Mouse (Mus musculus) urinary bladder, postnatal 14 days (tissue): Measurements from ENCODE around the gene Hspbp1.

Experiments
- DNase-seq: peaks from one replicate; pipeline ENCODE4 v3.0.0; 2021; ENCODE audit warnings: low spot score

The Hspbp1 gene

GRCm38 (mm10) chr7:4666871-4667270 is 18.0 kb downstream of the Hspbp1 start:
- DNase-seq: no peak

- DNase-seq: no peak
These were observed 21.1 kb downstream of the Hspbp1 start for GRCm38 (mm10) chr7:4663742-4664141.

- no peak for DNase-seq
These were observed 21.7 kb downstream of the Hspbp1 start for GRCm38 (mm10) chr7:4663179-4663578.

- no peak for DNase-seq
These were observed 24.9 kb downstream of the Hspbp1 start for GRCm38 (mm10) chr7:4659911-4660443.

GRCm38 (mm10) chr7:4658912-4659551 is 25.8 kb downstream of the Hspbp1 start, which contains the start of gene Ppp6r1:
TSS of gene Ppp6r1 (minus strand) at chr7:4659019.
- DNase-seq: peak; percentile 97

GRCm38 (mm10) chr7:4658128-4658907 is 26.6 kb downstream of the Hspbp1 start:
- no peak for DNase-seq

- DNase-seq: no peak
These were observed 27.2 kb downstream of the Hspbp1 start for GRCm38 (mm10) chr7:4657521-4658127.

GRCm38 (mm10) chr7:4656818-4657217 is 28.1 kb downstream of the Hspbp1 start:
- DNase-seq: no peak

- DNase-seq: no peak
These were observed 29.0 kb downstream of the Hspbp1 start for GRCm38 (mm10) chr7:4655916-4656315.

- no peak for DNase-seq
These were observed 29.5 kb downstream of the Hspbp1 start for GRCm38 (mm10) chr7:4655393-4655792.

GRCm38 (mm10) chr7:4654221-4654620 is 30.6 kb downstream of the Hspbp1 start:
- no peak for DNase-seq

GRCm38 (mm10) chr7:4653780-4654179 is 31.1 kb downstream of the Hspbp1 start:
- DNase-seq: no peak

GRCm38 (mm10) chr7:4653351-4653750 is 31.5 kb downstream of the Hspbp1 start:
- no peak for DNase-seq

- no peak for DNase-seq
These were observed 32.1 kb downstream of the Hspbp1 start for GRCm38 (mm10) chr7:4652726-4653125.

- no peak for DNase-seq
These were observed 33.3 kb downstream of the Hspbp1 start for GRCm38 (mm10) chr7:4651581-4651980.

GRCm38 (mm10) chr7:4647992-4648391 is 36.9 kb downstream of the Hspbp1 start:
- DNase-seq: no peak

GRCm38 (mm10) chr7:4647291-4647690 is 37.6 kb downstream of the Hspbp1 start:
- DNase-seq: no peak

GRCm38 (mm10) chr7:4646806-4647205 is 38.1 kb downstream of the Hspbp1 start:
- DNase-seq: no peak

GRCm38 (mm10) chr7:4643225-4643624 is 41.6 kb downstream of the Hspbp1 start:
- no peak for DNase-seq

- DNase-seq: no peak
These were observed 42.9 kb downstream of the Hspbp1 start for GRCm38 (mm10) chr7:4641956-4642355.

- DNase-seq: no peak
These were observed 43.7 kb downstream of the Hspbp1 start for GRCm38 (mm10) chr7:4641155-4641554.

- no peak for DNase-seq
These were observed 48.7 kb downstream of the Hspbp1 start for GRCm38 (mm10) chr7:4636179-4636578.

- no peak for DNase-seq
These were observed 53.8 kb downstream of the Hspbp1 start, which contains the start of gene Tmem86b for GRCm38 (mm10) chr7:4631031-4631430. TSS of gene Tmem86b (minus strand) at chr7:4631422.
